Mouse (Mus musculus) cerebellum, adult 2 months (tissue): ENCODE data around the gene Fam118a.

Experiments used
- CTCF ChIP-seq: fragments of 200-500 bp; IDR thresholded peaks from 2 replicates; pipeline ENCODE4 v1.5.1; 2011; ENCODE audit warnings: low read depth, mild to moderate bottlenecking, control low read depth, low read length, moderate library complexity, borderline replicate concordance; ENCODE audit not compliant: insufficient read depth
- POLR2A ChIP-seq: fragments of 200-500 bp; IDR thresholded peaks from 2 replicates; pipeline ENCODE4 v1.6.1; 2011; ENCODE audit warnings: low read length, control low read depth, borderline replicate concordance; ENCODE audit not compliant: insufficient read depth

- TF ChIP-seq CTCF (no peak), POLR2A (no peak)
These were observed 34.7 kb downstream of the Fam118a start for GRCm38 (mm10) chr15:85063421-85063820.
